Mouse (Mus musculus): ENCODE measurements at regions not wholly inside any gene's neighbourhood (a gene's known extent, or its start where the extent isn't known, plus 50 kb on each side); places are given as distances from the start of the nearest gene placed in this dataset.

GRCm38 (mm10) chr10:126815730-126816129 lies 85.4 kb downstream of the Atp23 start:
- no peak for DNase-seq (ENCODE audit: low spot score)

GRCm38 (mm10) chr10:126814968-126815367 lies 86.2 kb downstream of the Atp23 start:
- DNase-seq (ENCODE audit: low spot score), result no peak

GRCm38 (mm10) chr10:126813051-126813593 lies 88.0 kb downstream of the Atp23 start:
- no peak for DNase-seq (ENCODE audit: low spot score)

GRCm38 (mm10) chr10:126812243-126812755 lies 88.9 kb downstream of the Atp23 start:
- DNase-seq (ENCODE audit: low spot score), result no peak

GRCm38 (mm10) chr10:126810346-126811095 lies 90.6 kb downstream of the Atp23 start:
- DNase-seq (ENCODE audit: low spot score), result no peak

GRCm38 (mm10) chr10:126809587-126809986 lies 91.6 kb downstream of the Atp23 start:
- DNase-seq (ENCODE audit: low spot score), result peak; percentile 24

- no peak for DNase-seq (ENCODE audit: low spot score)
Observed at GRCm38 (mm10) chr10:126806881-126807280, 94.3 kb downstream of the Atp23 start.

GRCm38 (mm10) chr10:126802732-126803131 lies 98.4 kb downstream of the Atp23 start:
- no peak for DNase-seq (ENCODE audit: low spot score)

- no peak for DNase-seq (ENCODE audit: low spot score)
Observed at GRCm38 (mm10) chr10:126799393-126799792, 101.8 kb downstream of the Atp23 start.

GRCm38 (mm10) chr10:126793136-126793535 lies 108.0 kb downstream of the Atp23 start:
- no peak for DNase-seq (ENCODE audit: low spot score)

- no peak for DNase-seq (ENCODE audit: low spot score)
Observed at GRCm38 (mm10) chr10:126792371-126792835, 108.8 kb downstream of the Atp23 start.

- no peak for DNase-seq (ENCODE audit: low spot score)
Observed at GRCm38 (mm10) chr10:126788277-126788676, 112.9 kb downstream of the Atp23 start.

GRCm38 (mm10) chr10:126783161-126783560 lies 118.0 kb downstream of the Atp23 start:
- DNase-seq (ENCODE audit: low spot score), result no peak

GRCm38 (mm10) chr10:126776603-126777002 lies 124.6 kb downstream of the Atp23 start:
- no peak for DNase-seq (ENCODE audit: low spot score)

- DNase-seq (ENCODE audit: low spot score), result no peak
Observed at GRCm38 (mm10) chr10:126775946-126776345, 125.2 kb downstream of the Atp23 start.

- DNase-seq (ENCODE audit: low spot score), result no peak
Observed at GRCm38 (mm10) chr10:126770446-126771020, 130.6 kb downstream of the Atp23 start.

GRCm38 (mm10) chr10:126765648-126766047 lies 135.5 kb downstream of the Atp23 start:
- DNase-seq (ENCODE audit: low spot score), result no peak

- no peak for DNase-seq (ENCODE audit: low spot score)
Observed at GRCm38 (mm10) chr10:126764740-126765139, 136.4 kb downstream of the Atp23 start.

GRCm38 (mm10) chr10:126763976-126764375 lies 137.2 kb downstream of the Atp23 start:
- DNase-seq (ENCODE audit: low spot score), result no peak

GRCm38 (mm10) chr10:126758682-126759081 lies 142.5 kb downstream of the Atp23 start:
- no peak for DNase-seq (ENCODE audit: low spot score)

- DNase-seq (ENCODE audit: low spot score), result no peak
Observed at GRCm38 (mm10) chr10:126753201-126753600, 148.0 kb downstream of the Atp23 start.

GRCm38 (mm10) chr10:126752699-126753098 lies 148.5 kb downstream of the Atp23 start:
- peak; percentile 40 for DNase-seq (ENCODE audit: low spot score)
